Mouse (Mus musculus) 416B (cell line): Measurements from ENCODE around the gene Gm20388.

ENCODE experiments used
- DNase-seq: peaks from one replicate; pipeline ENCODE4 v3.0.0; 2011; ENCODE audit warnings: low read depth

Gm20388 gene

DNA sequence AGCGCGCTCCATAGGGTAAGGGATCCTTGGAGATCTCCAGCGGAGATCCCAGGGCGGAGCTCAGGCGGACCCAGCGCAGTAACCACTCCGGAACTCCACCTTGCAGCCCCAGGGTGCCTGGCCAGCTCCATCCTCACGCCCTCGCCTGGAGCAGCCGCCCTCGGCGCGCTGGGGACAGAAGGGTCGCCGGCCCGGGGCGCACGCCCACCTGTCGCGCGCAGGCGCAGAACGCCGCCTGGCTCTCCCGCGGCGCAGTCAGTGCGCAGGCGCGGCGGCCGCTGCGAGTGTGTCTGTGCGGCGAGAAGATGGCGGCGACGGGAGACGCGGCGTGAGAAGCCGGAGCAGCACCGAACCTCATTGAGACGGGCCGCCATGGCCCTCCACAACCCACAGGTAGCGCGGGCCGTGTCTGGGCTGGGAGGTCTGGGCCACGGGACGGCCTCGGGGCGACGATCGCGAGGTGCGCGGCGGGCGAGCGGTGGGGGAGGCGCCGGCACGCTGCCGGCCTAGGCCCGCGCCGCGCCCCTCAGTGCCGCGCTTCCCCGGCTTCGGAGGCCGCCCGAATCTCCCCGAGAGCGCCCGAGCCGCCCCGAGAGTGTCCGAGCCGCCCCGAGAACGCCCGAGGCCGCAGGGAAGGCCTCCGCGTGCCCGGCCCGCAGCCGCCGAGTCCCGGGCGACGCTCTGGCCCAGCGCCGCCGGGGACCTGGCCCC lies at the start of gene Gm20388:
TSS of gene Gm20388 (plus strand) at position 295 of the 711 bp plus-strand sequence.
- DNase-seq: peak; percentile 80

DNA sequence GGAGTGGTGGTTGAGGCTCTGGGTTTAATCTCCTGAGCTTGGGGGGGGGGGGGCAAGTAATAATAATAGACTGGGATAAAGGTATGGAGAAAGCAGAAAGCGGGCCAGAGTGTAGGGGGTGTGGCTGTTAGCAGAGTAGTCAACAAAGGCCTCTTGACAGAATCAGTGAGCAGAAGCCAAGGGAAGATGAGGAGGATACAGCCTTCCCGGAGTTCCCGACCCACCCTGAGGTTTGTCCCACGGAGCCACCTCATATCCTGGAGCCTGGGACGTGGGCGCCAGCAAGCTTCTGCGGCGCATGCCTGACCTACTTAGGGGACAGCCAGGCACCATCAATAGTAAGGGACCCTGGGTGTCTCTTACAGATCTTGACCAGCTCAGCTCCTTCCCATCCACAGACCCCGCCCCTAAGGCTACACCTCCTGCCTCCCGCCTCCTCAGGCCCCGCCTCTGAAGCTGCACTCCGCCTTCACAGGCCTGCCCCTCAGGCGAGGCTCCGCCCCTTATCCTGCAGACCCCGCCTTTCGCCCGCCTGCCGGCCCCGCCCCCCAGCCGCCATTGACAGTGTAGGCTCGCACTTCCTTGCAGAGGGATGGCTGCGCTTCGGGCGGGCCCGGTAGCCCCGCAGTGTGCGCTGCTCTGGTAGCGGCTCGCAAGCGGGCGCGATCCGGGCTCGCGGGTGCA lies 48.8 kb upstream of the Gm20388 start, which contains the start of gene Klhl36:
TSS of gene Klhl36 (plus strand) at position 561 of the 684 bp plus-strand sequence.
- DNase-seq: peak; percentile 96

DNA sequence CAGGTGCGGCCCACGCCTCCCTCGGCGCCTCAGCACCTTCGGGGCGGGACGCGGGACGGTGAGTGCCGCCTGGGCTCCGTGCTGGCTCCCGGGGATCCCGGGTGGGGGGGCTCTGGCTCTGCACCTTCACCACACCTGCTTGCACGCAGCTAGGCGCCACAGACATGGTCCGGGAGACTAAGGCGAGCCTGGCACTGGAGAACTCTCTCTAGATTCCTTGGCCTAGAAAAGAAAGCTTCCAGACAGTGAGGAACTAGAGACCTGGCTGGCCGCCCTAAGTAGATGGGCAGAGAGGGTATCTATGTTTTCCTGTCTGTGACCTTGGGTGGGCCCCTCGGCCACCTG lies 48.3 kb upstream of the Gm20388 start:
- no peak for DNase-seq

DNA sequence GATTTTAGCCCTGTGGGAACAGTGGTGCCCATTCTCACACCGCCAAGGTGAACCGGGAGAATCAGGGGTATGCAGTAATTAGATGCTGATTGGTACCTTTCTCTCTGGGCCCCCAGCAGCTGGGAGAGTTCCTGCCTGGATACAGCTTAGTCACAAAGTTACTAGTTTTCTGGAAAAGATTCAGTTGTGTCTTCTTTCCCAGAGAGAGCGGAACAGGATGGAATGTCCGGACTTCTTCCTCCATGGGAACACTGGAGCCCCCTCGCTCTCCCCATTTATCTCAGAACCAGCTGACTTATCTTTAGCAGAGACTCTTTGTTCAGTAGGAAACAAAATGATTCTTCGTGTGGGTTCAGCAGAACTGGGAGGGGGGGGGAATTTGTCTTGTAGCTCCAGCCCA lies 47.9 kb upstream of the Gm20388 start:
- no peak for DNase-seq

DNA sequence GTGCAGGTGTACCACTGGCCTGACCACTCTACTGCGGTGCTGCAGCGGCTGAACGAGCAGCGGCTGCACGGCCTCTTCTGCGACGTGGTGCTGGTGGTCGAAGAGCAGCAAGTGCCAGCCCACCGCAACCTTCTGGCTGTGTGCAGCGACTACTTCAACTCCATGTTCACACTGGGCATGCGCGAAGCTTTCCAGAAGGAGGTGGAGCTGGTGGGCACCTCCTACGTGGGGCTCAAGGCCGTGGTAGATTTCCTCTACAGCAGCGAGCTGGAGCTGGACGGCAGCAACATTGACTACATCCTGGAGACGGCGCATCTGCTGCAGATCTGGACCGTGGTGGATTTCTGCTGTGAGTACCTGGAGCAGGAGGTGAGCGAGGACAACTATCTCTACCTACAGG lies 41.0 kb upstream of the Gm20388 start:
- DNase-seq: no peak

DNA sequence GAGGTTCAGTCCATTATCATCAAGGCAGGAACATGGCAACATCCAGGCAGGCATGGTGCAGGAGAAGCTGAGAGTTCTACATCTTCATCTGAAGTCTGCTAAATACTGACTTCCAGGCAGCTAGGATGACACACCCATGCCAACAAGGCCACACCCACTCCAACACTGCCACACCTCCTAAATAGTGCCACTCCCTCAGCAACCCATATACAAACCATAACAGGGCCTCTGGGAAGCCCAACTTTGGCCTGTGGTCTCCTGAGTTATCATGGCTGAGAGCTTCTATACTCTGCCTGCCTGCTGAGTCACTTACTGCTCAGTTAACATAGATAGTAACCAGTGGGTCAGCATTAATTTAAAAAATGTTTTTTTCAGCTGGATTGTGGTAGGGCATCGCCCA lies 37.5 kb upstream of the Gm20388 start:
- DNase-seq: peak; percentile 51

DNA sequence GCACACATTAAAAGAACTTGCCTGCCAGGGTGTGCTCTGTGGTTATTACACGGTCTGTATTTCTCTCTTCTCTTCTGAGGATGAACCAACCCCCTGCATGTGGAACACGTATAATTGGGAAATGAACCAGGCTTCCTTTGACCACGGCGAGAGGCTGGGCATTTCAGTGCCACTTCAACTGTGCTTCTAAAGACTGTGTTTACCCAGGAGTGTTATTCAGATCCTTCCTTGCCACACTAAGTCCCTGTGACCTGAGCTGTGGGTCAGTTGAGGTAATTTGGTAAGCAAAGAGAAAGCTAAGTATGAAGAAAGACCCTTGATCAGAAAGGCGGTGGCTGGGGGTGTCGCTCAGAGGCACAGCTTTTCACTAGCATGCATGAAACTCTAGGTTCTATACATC lies 29.3 kb upstream of the Gm20388 start:
- DNase-seq: no peak

DNA sequence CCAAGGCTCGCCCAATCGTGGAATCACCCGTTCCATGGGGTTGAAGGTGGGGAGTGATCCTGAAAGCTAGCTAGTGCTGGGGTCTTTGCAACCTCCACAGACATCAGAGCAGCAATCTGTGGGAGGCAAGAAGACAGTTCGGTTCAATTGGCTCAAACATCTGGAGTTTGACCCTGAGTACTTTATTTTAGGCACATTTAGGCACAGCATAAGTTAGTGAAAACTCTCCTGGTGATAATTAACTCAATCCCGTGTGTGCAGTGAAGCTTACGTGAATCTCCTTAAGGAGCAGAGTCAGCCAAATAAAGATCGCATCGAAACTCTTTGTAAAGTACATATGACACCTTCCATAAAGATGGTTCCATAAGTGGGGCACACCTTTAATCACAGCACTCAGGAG lies 28.7 kb upstream of the Gm20388 start:
- DNase-seq: no peak

DNA sequence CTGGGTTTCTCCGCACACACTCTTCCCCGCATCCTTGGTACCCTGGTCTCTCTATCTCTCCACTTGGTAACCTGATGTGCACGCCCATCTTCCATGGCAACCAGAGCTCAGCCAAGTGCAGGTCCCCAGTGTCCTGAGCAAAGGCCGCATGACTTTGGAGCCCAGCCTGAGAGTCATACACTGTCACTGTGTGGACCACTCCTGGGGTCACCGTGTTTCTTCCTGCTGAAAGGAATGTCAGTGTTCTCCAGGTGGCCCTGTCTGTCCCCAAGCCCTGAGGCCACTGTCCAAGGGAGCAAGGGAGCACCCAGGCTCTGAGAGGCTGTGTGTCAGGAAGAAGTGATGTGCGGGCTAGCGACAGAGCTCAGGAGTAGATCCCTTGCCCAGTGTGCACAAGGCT lies 27.4 kb upstream of the Gm20388 start:
- no peak for DNase-seq

DNA sequence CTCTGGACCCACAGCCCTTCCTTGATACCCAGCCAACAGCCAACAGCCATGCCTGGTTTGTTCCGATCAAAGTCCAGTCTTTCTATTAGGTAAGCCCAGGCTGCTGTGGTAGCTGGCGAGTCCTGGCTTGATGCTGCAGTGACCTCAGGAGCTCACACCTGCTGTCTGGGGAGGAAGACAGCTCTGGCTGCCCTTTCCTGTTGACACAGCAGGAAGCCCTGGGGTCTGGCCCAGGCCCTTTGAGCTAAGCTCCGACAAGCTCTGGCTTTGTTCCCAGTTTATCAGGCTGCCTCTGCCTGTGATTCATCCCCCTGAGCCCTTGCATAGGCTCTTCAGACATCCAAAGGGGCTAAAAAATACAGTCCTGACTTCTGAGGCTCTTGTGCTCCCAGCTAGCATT lies 25.0 kb upstream of the Gm20388 start:
- DNase-seq: peak; percentile 92

DNA sequence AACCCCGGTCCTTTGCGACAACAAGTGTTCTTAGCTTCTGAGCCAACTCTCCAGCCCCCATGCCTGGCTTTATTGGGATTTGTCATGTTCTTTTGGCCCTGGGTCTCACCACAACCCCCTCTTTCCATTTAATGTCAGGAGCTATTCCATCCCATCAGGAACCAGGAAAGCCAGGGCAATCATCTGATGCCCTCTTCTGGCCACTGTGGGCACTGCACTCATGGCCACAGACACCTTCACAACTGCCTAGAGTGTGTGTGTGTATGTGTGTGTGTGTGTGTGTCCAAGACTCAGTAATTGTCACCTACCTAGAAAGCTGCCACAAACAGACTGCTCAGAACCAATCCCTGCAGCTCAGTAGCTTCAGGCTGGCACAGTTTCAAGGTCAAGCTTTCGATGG lies 23.5 kb upstream of the Gm20388 start:
- peak; percentile 36 for DNase-seq

DNA sequence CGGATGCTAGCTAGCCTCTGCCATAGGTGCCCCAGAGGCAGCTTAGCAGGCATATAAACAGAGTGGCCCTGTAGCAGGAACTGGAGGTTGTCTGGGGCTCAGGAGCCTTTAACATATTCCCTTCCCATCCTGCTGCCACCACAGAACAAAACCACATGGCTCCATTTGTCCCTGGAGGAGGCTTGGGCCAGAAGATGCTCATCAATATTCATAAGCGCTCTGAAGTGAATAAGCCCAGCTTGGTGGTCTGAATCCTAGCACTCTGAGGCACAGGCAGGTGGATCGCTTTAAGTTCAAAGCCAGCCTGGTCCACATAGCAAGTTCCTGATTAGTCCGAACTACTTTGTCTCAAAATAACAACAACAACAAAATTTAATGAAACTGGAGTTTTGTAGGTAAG lies 22.6 kb upstream of the Gm20388 start:
- DNase-seq: no peak

DNA sequence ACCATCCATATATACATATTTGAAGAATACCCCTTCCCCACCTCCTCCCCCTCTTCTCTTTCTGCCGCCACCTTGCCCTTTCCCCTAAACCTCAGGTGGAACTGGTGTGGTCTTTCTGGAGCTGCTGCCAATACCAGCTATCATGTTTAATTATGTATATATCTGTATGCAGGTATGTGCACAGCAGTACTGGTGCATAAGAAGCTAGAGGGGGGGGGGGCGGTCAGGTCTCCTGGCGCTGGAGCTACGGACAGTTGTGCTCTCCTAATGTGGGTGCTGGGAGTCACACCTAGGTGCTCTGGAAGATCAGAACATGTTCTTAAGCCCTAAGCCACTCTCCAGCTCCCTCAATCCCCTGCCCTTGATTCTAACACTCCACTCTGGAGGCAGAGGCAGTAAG lies 13.6 kb upstream of the Gm20388 start:
- DNase-seq: no peak

DNA sequence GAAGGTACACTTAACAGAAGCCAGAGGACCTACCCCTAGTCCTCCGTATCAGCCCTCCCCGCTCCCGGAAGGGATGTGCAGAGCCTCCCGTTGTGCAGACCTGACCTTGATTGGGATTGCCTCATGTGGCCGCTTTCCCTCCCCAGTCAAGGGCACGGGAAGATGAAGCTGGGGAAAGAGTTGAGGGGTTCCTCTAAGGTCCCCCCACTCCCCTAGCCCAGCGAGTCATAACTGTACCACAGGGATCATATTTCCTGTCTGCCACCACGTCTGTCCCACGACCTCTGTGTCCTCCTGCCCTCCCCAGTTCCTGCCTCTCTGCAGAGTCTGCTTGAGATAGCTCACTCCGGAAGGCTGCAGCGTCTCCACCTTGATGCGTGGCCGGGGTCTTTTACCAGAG lies 12.7 kb upstream of the Gm20388 start:
- DNase-seq: no peak

DNA sequence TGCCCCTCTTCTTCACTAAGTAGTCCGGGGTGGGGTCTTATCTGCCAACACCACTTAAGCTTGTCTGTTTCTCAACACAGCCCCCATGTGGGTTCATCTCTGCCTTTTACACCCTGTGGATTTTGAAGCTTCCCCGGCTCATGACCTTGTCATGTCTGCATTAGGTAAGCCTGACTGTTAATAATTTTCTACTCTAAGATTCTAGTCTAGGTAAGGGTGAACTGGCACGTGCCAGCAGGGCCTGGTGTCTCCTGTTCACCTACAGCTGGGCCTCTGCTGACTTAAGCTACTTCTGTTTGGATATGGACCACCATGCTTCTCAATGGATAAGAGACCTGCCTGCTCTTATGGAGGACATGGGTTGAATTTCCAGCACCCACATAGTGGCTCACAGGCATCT lies 9.3 kb upstream of the Gm20388 start:
- no peak for DNase-seq

DNA sequence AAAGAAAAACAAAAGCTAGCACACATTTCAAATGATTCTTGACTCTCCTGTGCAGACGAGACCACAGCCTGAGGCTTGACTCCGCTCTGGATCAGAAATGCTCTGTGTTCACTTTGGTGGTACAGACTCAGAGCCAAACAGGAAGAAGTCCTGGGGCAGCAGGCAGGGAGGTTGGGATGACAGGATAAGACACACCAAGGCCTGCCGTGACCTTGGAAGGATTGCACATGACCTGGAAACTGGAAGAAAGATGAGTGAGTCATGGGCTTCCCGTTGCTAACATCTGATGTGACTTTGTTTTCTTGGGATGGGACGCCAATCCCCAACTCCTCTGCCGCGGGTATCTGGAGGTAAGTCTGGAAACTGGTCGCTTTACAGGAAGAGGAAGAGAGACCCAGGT lies 8.7 kb upstream of the Gm20388 start:
- DNase-seq: no peak

DNA sequence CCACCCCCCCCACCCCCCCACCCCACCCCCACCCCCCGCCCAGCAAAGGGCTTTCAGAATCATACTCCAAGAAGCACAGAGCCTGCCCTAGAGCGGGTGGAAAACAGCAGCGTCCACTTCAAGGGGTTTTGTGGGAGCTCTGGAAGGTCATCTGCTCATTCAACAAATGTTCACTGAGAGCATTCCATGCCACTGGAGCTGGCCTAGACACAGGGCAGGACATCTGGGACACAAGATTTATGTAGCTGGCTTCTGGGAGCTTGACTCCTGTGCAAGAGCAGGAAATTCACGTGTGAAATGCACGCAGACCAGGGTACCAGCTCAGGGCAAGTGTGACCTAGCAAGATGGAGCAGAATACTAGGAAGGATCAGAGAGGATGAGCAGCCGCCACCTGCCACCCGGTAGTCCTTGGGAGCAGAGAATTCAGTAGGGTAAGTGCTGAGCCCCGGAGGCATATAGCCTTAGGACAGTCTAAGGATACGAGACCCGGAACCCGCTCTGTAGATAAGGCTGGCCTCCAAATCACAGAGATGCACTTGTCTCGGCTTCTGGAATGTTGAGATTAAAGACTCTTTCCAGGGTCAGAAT lies 6.2 kb upstream of the Gm20388 start:
- no peak for DNase-seq

DNA sequence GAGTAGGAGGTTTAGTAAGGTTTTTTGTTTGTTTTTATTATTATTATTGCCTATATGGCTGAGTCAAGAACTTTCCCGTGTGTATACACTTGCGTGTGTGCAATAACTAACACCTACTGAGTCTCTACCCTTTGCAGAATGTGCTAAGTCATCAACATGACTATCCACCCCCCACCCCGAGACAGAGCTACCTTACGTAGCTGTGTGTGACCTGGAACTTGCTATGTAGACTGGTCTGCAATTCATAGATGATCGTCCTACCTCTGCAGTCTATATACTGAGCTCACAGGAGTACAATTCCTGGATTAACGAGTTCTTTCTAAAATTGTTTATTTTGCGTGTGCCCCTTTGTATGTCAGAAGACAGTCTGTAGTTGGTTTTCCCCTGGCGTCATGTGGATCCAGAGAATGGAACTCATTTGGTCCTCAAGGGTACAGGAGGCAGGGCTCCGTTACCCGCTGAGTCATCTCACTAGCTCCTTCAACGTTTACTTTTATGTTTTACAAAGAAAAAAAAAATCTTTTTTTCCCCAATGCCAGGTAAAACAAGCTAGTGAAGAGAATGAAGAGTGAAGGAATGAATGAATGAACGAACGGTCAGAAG lies 596 bp upstream of the Gm20388 start, which contains the start of gene Usp10:
TSS of gene Usp10 (plus strand) at position 417 of the 603 bp plus-strand sequence.
- DNase-seq: peak; percentile 60

DNA sequence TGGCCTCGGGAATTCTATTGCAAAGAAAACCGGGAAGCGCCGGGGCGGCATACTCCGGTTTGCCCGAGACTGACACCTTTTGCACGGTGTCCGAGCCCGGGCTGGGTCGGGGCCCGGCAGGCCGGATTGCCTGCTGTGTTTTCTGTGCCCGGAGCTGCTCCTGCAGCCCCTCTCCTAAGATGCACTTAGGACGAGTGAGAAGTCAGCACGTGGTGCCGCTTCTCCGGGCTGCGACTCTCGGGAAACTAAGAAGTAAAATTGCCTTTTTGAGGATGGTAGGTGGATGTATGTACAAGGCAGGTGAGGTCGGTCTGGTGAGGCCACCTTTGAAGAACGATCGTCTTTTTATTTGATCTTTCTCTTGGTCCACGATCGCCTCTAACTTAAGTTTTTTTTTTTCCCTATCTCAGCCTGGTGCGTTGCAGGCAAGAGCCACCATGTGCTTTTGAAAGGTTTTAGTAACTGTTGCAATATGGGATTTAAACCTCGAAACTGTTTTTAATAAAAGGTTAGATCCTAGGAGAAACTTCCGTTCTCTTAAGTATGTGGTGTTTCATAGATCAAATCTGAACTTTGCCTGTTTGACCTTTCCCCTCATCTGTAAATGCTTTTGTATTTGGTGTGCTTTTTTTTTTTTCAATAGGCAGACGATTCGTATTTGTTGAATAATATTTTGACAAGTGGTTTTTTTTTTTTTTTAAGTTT lies 769 bp downstream of the Gm20388 start:
- DNase-seq: peak; percentile 65

DNA sequence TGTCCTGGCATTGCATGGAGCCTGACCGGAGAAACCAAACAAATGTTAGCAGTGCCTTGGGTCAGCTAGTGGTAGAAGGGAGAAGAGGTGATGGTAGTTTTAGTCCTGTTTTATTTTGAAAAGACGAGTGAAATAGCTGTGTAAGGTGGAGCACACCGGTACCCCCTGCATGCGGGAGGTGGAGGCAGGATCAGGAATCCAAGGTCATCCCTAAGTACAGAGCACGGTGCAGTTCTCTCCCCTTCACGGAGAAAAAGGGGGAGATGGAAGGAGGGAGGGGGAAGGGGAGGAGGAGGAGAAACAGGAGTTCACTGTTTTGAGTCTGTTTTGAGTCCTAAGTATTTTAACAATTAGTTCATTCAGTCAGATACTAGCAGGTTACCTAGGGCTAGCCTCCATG lies 2.0 kb downstream of the Gm20388 start:
- no peak for DNase-seq

DNA sequence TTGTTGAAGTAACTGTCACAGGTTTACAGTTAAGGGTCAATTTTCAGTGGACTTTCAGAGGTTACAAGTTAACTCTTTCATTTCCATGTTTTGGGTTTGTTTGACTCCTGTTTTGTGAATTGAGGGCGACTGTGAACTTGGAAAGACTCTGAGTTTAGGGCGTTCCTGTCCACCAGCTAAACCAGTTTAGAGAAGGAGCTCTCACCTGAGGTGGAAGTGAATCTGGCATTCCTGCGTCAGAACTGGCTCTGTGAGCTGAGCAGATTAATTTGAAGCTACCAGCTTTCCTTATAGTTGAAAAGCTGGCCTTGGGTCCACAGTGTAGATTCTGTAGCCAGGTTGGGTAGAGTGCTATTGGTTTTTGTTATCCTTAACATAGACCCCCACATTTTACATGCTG lies 2.5 kb downstream of the Gm20388 start:
- no peak for DNase-seq

DNA sequence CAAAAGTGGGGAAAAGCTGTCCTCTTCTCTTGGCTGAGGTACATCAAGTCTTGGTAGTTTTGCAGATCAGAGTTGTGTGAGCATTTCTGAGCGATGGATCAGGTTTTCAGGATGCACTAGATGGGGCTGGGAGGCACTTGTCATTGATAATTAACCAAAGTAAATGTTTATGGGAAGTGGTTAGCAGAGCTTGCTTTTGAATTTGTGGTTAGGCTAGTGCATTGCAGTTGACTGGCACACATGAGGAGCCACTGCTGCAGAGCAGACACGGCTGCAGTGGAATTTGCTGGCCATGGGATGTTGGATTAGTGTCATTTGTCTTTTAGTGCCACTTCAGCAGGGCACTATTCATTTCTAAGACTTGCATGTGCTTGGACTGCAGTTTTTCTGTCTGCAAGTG lies 3.5 kb downstream of the Gm20388 start:
- DNase-seq: peak; percentile 58
